ENCODE assay signal across 23 mouse cellular contexts in genomic region chr9:64696404-64696803, GRCm38 (mm10). TPM values are rescaled to one million over a fixed set of nuclear protein-coding genes. Genes with fewer than 3 reads are reported as not detected.
DNase-seq lines count a peak whose midpoint lies in the region; ATAC-seq and TF ChIP-seq lines count a peak whose summit lies in the region.
"Had no signal": no experiment of that assay in that cellular context is flagged by ENCODE, and none has a peak within 500 bp of the region (broad histone marks: within the 10 kb centered on the region; RNA-seq: fewer than 3 reads in every experiment).

No protein-coding gene starts in this region.

- no peak for TF ChIP-seq EP300 in CH12.LX (IDR thresholded peaks at IDR 0.05; ENCODE audit: low read length)

- dilution Hi-C loops in CH12.LX (cut with MboI; ENCODE audit: extremely low pct_ligation_motif_present, extremely low pct_unique_long_range_greater_than_20kb, low sequenced_read_pairs): no loop called here

- intact Hi-C loops in gastrocnemius, adult 2 months (cut with DNase I): no loop called here

- no peaks in the 10 kb centered on the region; the same call in 1 of the 2 replicates for H3K79me2 ChIP-seq in CH12.LX (replicated peaks; ENCODE audit: control insufficient read depth, extremely low read depth, insufficient read depth, poor library complexity, severe bottlenecking)

- in situ Hi-C loops in CH12.LX (cut with MboI; ENCODE audit: low pct_ligation_motif_present, low pct_unique_long_range_greater_than_20kb, low sequenced_read_pairs): no loop called here

- DNase-seq in gastrocnemius, adult 2 months: peak; percentile 62
- DNase-seq in gastrocnemius, adult 8-10 months (ENCODE audit: low spot score in 2 of 2): no peak
- peak; percentile 70 for DNase-seq in 3T3-L1 (ENCODE audit: low read depth, low spot score)
- no peak for DNase-seq in CH12.LX (ENCODE audit: extremely low read depth)
- peak; percentile 18 for DNase-seq in gastrocnemius, postnatal 25 days
- DNase-seq in forebrain, embryonic 14.5 days (ENCODE audit: low spot score): no peak
- no peak for DNase-seq in thymus, postnatal 25 days
- DNase-seq: cerebellum, postnatal 14 days; forebrain, postnatal 0 days; heart, postnatal 4 days; kidney, adult 8-10 months; kidney, postnatal 25 days; layer of hippocampus, adult 9-11 months; liver, postnatal 0 days; midbrain, embryonic 14.5 days; right cerebral cortex, postnatal 4 days had no signal

- TF ChIP-seq POLR2A in CH12.LX (IDR thresholded peaks at IDR 0.05; ENCODE audit: low read depth, low read length): no peak

- 93% methylated on average over 4 of the region's 4 CpGs for WGBS in forebrain, embryonic 14.5 days

- no peak overlapping the region for H3K4me3 ChIP-seq in gastrocnemius, adult 2 months
- no peak overlapping the region for H3K4me3 ChIP-seq in CH12.LX (replicated peaks in 1 of 3; ENCODE audit: low read depth in 2 of 3, low read length in 2 of 3, poor library complexity in 1 of 3)
- no peak overlapping the region for H3K4me3 ChIP-seq in forebrain, embryonic 14.5 days (ENCODE audit: low read depth, low read length)
- H3K4me3 ChIP-seq: heart, embryonic 13.5 days; limb, embryonic 15.5 days; myocyte had no signal

- no peaks in the 10 kb centered on the region for H3K9me3 ChIP-seq in CH12.LX (replicated peaks; ENCODE audit: low read length)
- no peaks in the 10 kb centered on the region for H3K9me3 ChIP-seq in forebrain, embryonic 14.5 days (replicated peaks; ENCODE audit: control insufficient read depth, low read length)
- H3K9me3 ChIP-seq: heart, embryonic 13.5 days; limb, embryonic 15.5 days had no signal

- no peaks in the 10 kb centered on the region for H3K27me3 ChIP-seq in CH12.LX (replicated peaks)
- no peaks in the 10 kb centered on the region for H3K27me3 ChIP-seq in forebrain, embryonic 14.5 days (replicated peaks; ENCODE audit: control insufficient read depth, insufficient read depth, low read length)
- H3K27me3 ChIP-seq: heart, embryonic 13.5 days; limb, embryonic 15.5 days had no signal

- TF ChIP-seq RAD21 in CH12.LX (IDR thresholded peaks at IDR 0.05; ENCODE audit: low read depth, low read length): no peak

- no peak for ATAC-seq in megakaryocyte progenitor cell, adult 5-6 weeks (replicated peaks; ENCODE audit: poor library complexity)
- ATAC-seq in forebrain, embryonic 14.5 days: no peak
- ATAC-seq: CD4-positive, CD25-positive, alpha-beta regulatory T cell, adult 4 months; forebrain, postnatal 0 days; hindbrain, embryonic 16.5 days; liver, postnatal 0 days had no signal

- TF ChIP-seq CTCF in gastrocnemius, adult 2 months (IDR thresholded peaks at IDR 0.05): no peak
- TF ChIP-seq CTCF in CH12.LX (conservative IDR thresholded peaks at IDR 0.05 in 1 of 2, IDR thresholded peaks at IDR 0.05 in 1 of 2; ENCODE audit: low read depth in 2 of 2, low read length in 2 of 2): no peak

- peaks cover 16 to 65% of the 10 kb centered on the region in 2 experiments for H3K4me1 ChIP-seq in CH12.LX (ENCODE audit: control insufficient read depth in 1 of 2, insufficient read depth in 2 of 2)
- no peaks in the 10 kb centered on the region for H3K4me1 ChIP-seq in forebrain, embryonic 14.5 days (ENCODE audit: control insufficient read depth, insufficient read depth, low read length)
- H3K4me1 ChIP-seq: limb, embryonic 15.5 days had no signal

- H3K9ac ChIP-seq in CH12.LX (ENCODE audit: insufficient read depth, low read depth): no peak overlapping the region
- H3K9ac ChIP-seq in forebrain, embryonic 14.5 days (ENCODE audit: low read length): no peak overlapping the region
- H3K9ac ChIP-seq: forebrain, postnatal 0 days; heart, embryonic 13.5 days; limb, embryonic 15.5 days; liver, postnatal 0 days had no signal

- no peak overlapping the region for H3K4me2 ChIP-seq in CH12.LX (ENCODE audit: insufficient read depth, low read depth, poor library complexity, severe bottlenecking)
- no peak overlapping the region for H3K4me2 ChIP-seq in forebrain, embryonic 14.5 days (ENCODE audit: low read length)
- H3K4me2 ChIP-seq: heart, embryonic 13.5 days; limb, embryonic 15.5 days had no signal

- no peak overlapping the region for H3K27ac ChIP-seq in gastrocnemius, adult 2 months
- no peak overlapping the region for H3K27ac ChIP-seq in CH12.LX (ENCODE audit: insufficient read depth, low read depth)
- no peak overlapping the region for H3K27ac ChIP-seq in forebrain, embryonic 14.5 days (ENCODE audit: low read depth, low read length)
- H3K27ac ChIP-seq: heart, embryonic 13.5 days; limb, embryonic 15.5 days; macrophage had no signal

- peaks cover 24 to 84% of the 10 kb centered on the region in 2 experiments for H3K36me3 ChIP-seq in CH12.LX (replicated peaks in 1 of 2; ENCODE audit: control insufficient read depth in 1 of 2, insufficient read depth in 1 of 2, low read length in 1 of 2)
- H3K36me3 ChIP-seq in forebrain, embryonic 14.5 days (ENCODE audit: control insufficient read depth, insufficient read depth, low read length): peaks cover 17% of the 10 kb centered on the region; the same call in 1 of the 2 replicates

TF ChIP-seq in CH12.LX, 34 proteins besides CTCF, POLR2A, EP300 and RAD21:
- TF ChIP-seq JUND (conservative IDR thresholded peaks at IDR 0.05; ENCODE audit: low read depth, low read length) (0 out of 2 replicates have a peak, but pooled peaks have one; percentile 59), JUN (IDR thresholded peaks at IDR 0.05; ENCODE audit: insufficient read depth, low read depth, low read length) (0 out of 2 replicates have a peak, but pooled peaks have one; percentile 15), E2F4 (IDR thresholded peaks at IDR 0.05; ENCODE audit: insufficient replicate concordance, low read depth, low read length) (no peak)

RNA-seq across cellular contexts. Expression of gene Rab11a, which starts 41.2 kb away (rescaled TPM):
- 10 to 100 TPM; 87.7 to 96.7 TPM for total RNA-seq in gastrocnemius, adult 2 months (2021)
- 100 to 1,000 TPM in 3 of 4 experiments, 10 to 100 TPM in 1; 96.3 to 105 (median 102) TPM for total RNA-seq in gastrocnemius, adult 8-10 months (2022)
- total RNA-seq in CH12.LX (2012; rRNA removed) (86.0 and 109 TPM in 2 replicates), CH12.LX (2014; rRNA removed) (168 TPM in 2 replicates)
- 189 and 193 TPM in 2 replicates for polyA plus RNA-seq in CH12.LX (2012; ENCODE audit: insufficient read length, low read depth)
- total RNA-seq in gastrocnemius, postnatal 25 days (2021): 100 to 1,000 TPM in 1 of 2 experiments, 10 to 100 TPM in 1; 91.4 to 118 TPM
- total RNA-seq in megakaryocyte progenitor cell, adult 5-6 weeks (2015): 130 and 178 TPM in 2 replicates
- total RNA-seq in megakaryocyte progenitor cell, adult 5-6 weeks (2017): 84.2 and 91.4 TPM in 2 replicates
- polyA plus RNA-seq in forebrain, embryonic 14.5 days (2014; fragmentation: Nextera tagmentation; extraction: Ambion mirVana): 410 and 427 TPM in 2 replicates

Comparison
In these comparisons a context has a peak if more than half of its experiments do, and no peak if none do; other contexts are left out.
1. DNase-seq: peak in gastrocnemius, adult 2 months (single experiment), 3T3-L1 (single experiment) and gastrocnemius, postnatal 25 days (single experiment); none in gastrocnemius, adult 8-10 months (0 of 2), CH12.LX (single experiment), forebrain, embryonic 14.5 days (single experiment) and thymus, postnatal 25 days (single experiment).